Mouse (Mus musculus): Measurements from ENCODE around the gene Rapgef4.

- no peak for TF ChIP-seq POLR2A (IDR thresholded peaks at IDR 0.05; ENCODE audit: extremely low read depth, insufficient read depth, low read length)
- no peak for TF ChIP-seq CTCF (IDR thresholded peaks at IDR 0.05; ENCODE audit: low read depth, low read length)
These were observed 112.5 kb downstream of the Rapgef4 start for GRCm38 (mm10) chr2:72093402-72094037.

All from liver, adult 2 months (tissue).